Comparison of ENCODE assay signal across 7 mouse cellular contexts in genomic region chr8:111662473-111662872, GRCm38 (mm10). TPM values are rescaled to one million over a fixed set of nuclear protein-coding genes. Genes with fewer than 3 reads are reported as not detected.
DNase-seq lines count a peak whose midpoint lies in the region; ATAC-seq and TF ChIP-seq lines count a peak whose summit lies in the region.

No protein-coding gene starts in this region.

- POLR2A ChIA-PET in Patski (lab: Charles Lee): interaction anchor here (0.9 to 1.1 kb wide), 2 partner anchors 125 to 127 kb away, joined by 3 read pairs; partner anchors contain the start of gene Znrf1

- H3K4me3 ChIP-seq in small intestine, adult 2 months (ENCODE audit: low read depth, low read length): no peak overlapping the region

- WGBS in small intestine, adult 2 months: 92% methylated on average over 3 of the region's 3 CpGs

- no peaks in the 10 kb centered on the region for H3K36me3 ChIP-seq in small intestine, adult 2 months (ENCODE audit: control insufficient read depth, insufficient read depth, low read length)

- intact Hi-C loops in gastrocnemius, postnatal 36 days (cut with DNase I): loop anchor here (5.0 kb wide), 1 partner anchor 320 kb away; no protein-coding TSS in a partner anchor

- in situ Hi-C loops in Patski (cut with MboI; ENCODE audit: low pct_unique_long_range_greater_than_20kb): loop anchor here (10.0 kb wide), 1 partner anchor 318 kb away; no protein-coding TSS in a partner anchor

- peak; percentile 30 for ATAC-seq in CD4-positive, CD25-positive, alpha-beta regulatory T cell, adult 4 months
- ATAC-seq in Patski: peak; percentile 60

- CTCF ChIA-PET in Patski (lab: Charles Lee): interaction anchor here (1.2 to 1.9 kb wide), 8 partner anchors 12 to 243 kb away, joined by 3 to 5 read pairs (median 4); no protein-coding TSS in a partner anchor

- H3K4me1 ChIP-seq in small intestine, adult 2 months (ENCODE audit: control insufficient read depth, insufficient read depth, insufficient read length, low read length): peaks cover 8% of the 10 kb centered on the region; the same call in 1 of the 2 replicates

- DNase-seq in Patski (ENCODE audit: low read depth, low spot score): no peak
- DNase-seq in cerebellum, postnatal 10 days: peak; percentile 85 to 86
- DNase-seq in gastrocnemius, postnatal 36 days: peak; percentile 72 to 77
- peak; percentile 89 for DNase-seq in layer of hippocampus, adult 11-12 months (ENCODE audit: low spot score)
- DNase-seq in lung, postnatal 10 days: peak; percentile 87

- no peak for TF ChIP-seq POLR2A in small intestine, adult 2 months (IDR thresholded peaks at IDR 0.05; ENCODE audit: low read depth, low read length)

- peak; percentile 83 for TF ChIP-seq CTCF in Patski (IDR thresholded peaks at IDR 0.05)
- peak; percentile 74; the same call in 1 of the 2 replicates for TF ChIP-seq CTCF in small intestine, adult 2 months (IDR thresholded peaks at IDR 0.05; ENCODE audit: extremely low read depth, insufficient read length, insufficient replicate concordance, low read depth, low read length)

- no peak overlapping the region for H3K27ac ChIP-seq in small intestine, adult 2 months (ENCODE audit: insufficient read depth, low read depth, low read length)

- no peaks in the 10 kb centered on the region for H3K27me3 ChIP-seq in Patski
- no peaks in the 10 kb centered on the region for H3K27me3 ChIP-seq in small intestine, adult 2 months (ENCODE audit: control insufficient read depth, insufficient read depth, low read length)

RNA-seq across cellular contexts. Expression of gene Zfp1, which starts 19.3 kb away (rescaled TPM):
- 10 to 100 TPM; 41.3 to 41.7 TPM for polyA plus RNA-seq in CD4-positive, CD25-positive, alpha-beta regulatory T cell, adult 4 months (2017; shearing (Covaris generic))
- polyA plus RNA-seq in Patski (2021): 23.9 TPM
- total RNA-seq in gastrocnemius, postnatal 36 days (2021): 1 to 10 TPM; 6.8 to 9.2 TPM
- 1.3 and 1.6 TPM in 2 replicates for polyA plus RNA-seq in small intestine, adult 2 months (2012; rRNA removed)

RNA-seq across cellular contexts. Expression of gene Ctrb1, which starts 28.3 kb away (rescaled TPM):
- polyA plus RNA-seq in CD4-positive, CD25-positive, alpha-beta regulatory T cell, adult 4 months (2017; shearing (Covaris generic)): not detected
- polyA plus RNA-seq in Patski (2021): not detected
- total RNA-seq in gastrocnemius, postnatal 36 days (2021): not detected
- 138 and 67,254 TPM in 2 replicates for polyA plus RNA-seq in small intestine, adult 2 months (2012; rRNA removed)

RNA-seq across cellular contexts. Expression of gene Ldhd, which starts 32.3 kb away (rescaled TPM):
- 1 to 10 TPM in 1 of 2 experiments, under 1 TPM in 1; 0.98 to 2.0 TPM for polyA plus RNA-seq in CD4-positive, CD25-positive, alpha-beta regulatory T cell, adult 4 months (2017; shearing (Covaris generic))
- 12.8 TPM for polyA plus RNA-seq in Patski (2021)
- total RNA-seq in gastrocnemius, postnatal 36 days (2021): 10 to 100 TPM; 32.4 to 34.9 TPM
- polyA plus RNA-seq in small intestine, adult 2 months (2012; rRNA removed): 2.8 and 8.4 TPM in 2 replicates

Comparison
In these comparisons a context has a peak if more than half of its experiments do, and no peak if none do; other contexts are left out.
1. RNA of gene Ctrb1, which starts 28.3 kb away (polyA plus RNA-seq): 138 to 67,254 TPM in small intestine, adult 2 months; not detected in Patski (single experiment) and not detected in CD4-positive, CD25-positive, alpha-beta regulatory T cell, adult 4 months; every median in the first group is over 100 times any median in the second.